Mouse (Mus musculus): Measurements from ENCODE around the gene Itsn1.

DNA sequence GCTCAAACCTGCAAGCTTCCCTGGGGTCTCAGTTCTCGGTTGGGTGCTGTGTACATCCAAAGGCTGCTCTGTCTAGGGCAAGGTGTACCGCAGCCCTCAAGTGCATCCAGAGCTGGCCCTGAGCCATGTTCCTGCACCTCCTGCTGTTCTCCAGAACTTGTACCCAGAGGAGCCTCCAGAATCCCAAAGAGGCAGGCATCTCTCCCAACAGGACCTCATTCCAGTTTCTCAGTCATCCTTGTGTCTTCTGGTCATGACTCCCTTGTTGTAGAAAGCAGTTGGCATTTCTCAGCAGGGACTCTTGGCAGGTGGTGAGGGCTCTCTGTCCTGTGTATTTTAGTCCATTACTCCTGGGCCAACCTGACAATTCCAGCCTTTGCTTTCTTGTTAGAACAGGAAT is 154.6 kb downstream of the Itsn1 start:
- no peak for TF ChIP-seq POLR2A (IDR thresholded peaks at IDR 0.05; ENCODE audit: low read depth, low read length)
- no peak for TF ChIP-seq CTCF (conservative IDR thresholded peaks at IDR 0.05; ENCODE audit: insufficient read depth, insufficient read length, low read depth, low read length)
